Mouse (Mus musculus): ENCODE measurements around the gene Arhgap31.

DNA sequence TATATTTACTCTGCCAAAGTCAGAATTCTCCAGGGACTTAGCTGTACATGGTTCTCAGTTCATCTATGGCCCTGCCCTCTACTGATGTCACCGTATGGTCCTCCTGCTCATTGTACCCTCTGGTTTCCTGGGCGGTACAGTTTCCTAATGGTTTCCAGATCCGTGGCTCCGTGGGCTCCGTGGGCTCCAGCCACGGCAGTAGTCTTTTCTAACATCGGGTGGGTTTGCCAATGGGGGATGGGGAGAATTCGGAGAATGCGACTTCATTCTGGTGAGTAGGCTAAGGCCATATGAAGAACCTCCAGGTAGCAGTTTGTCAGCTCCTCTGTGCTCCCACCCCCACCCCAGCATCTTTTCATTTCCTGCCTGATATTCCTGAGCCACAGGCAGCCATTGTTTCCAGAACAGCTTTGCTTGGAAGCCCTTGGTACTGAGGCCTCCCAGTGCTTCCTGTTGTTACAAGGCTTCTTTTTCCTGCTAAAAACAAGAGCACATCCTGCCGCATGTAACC, 61.3 kb downstream of the Arhgap31 start:
- no peak for TF ChIP-seq CTCF (IDR thresholded peaks at IDR 0.05; ENCODE audit: insufficient read depth, low read depth, low read length)
- TF ChIP-seq POLR2A (IDR thresholded peaks at IDR 0.05; ENCODE audit: insufficient read depth, low read depth, low read length) = no peak

Data from olfactory bulb, adult 2 months (tissue).